Mouse (Mus musculus) splenic B cell, adult 2 months (primary cell): Measurements from ENCODE around the gene Samt2.
"Not testable (repeated sequence)": the region's sequence is repeated elsewhere in the genome, so short reads cannot be mapped to it uniquely, and the experiment has no call there.

Experiments used
- DNase-seq: peaks from one replicate; pipeline ENCODE4 v3.0.0-alpha.2; 2011; ENCODE audit warnings: low read depth, low spot score
- H3K27me3 ChIP-seq: 2 replicates; pipeline ENCODE4 v1.6.1; 2012; ENCODE audit warnings: mild to moderate bottlenecking, low read length, moderate library complexity, mixed read lengths; ENCODE audit not compliant: control insufficient read depth, poor library complexity, insufficient read depth, severe bottlenecking
- H3K36me3 ChIP-seq: 2 replicates; pipeline ENCODE4 v1.6.1; 2012; ENCODE audit warnings: mild to moderate bottlenecking, low read length, moderate library complexity, mixed read lengths; ENCODE audit not compliant: control insufficient read depth, poor library complexity, insufficient read depth, severe bottlenecking

Samt2 gene

GRCm38 (mm10) chrX:154579260-154579659 lies at the start of gene Samt2:
Gene Samt2, minus strand, starts transcription at chrX:154579360.
- H3K36me3 ChIP-seq, DNase-seq, H3K27me3 ChIP-seq: not testable (repeated sequence)
